Mouse (Mus musculus) intestine, embryonic 15.5 days (tissue): ENCODE results near the gene Pecam1. TPM values are rescaled to one million over a fixed set of nuclear protein-coding genes. Genes with fewer than 3 reads are reported as not detected.

Experiments
- ATAC-seq: fragments of 200-750 bp; cut with Nextera tagmentation; 2 replicates; pipeline ENCODE4 v1.8.0; 2017; ENCODE audit warnings: moderate TSS enrichment, moderate library complexity
- H3K27ac ChIP-seq: fragments of 300-500 bp; sonication (generic); 2 replicates; pipeline ENCODE4 v1.5.1; 2015; ENCODE audit warnings: mild to moderate bottlenecking, inconsistent platforms
- H3K27me3 ChIP-seq: fragments of 300-500 bp; sonication (generic); replicated peaks from 2 replicates; pipeline ENCODE4 v1.6.1; 2015; ENCODE audit warnings: inconsistent platforms
- H3K36me3 ChIP-seq: fragments of 300-500 bp; sonication (generic); 2 replicates; pipeline ENCODE4 v1.6.1; 2015; ENCODE audit warnings: inconsistent platforms
- H3K4me1 ChIP-seq: fragments of 300-500 bp; sonication (generic); replicated peaks from 2 replicates; pipeline ENCODE4 v1.6.1; 2015; ENCODE audit warnings: inconsistent platforms
- H3K4me2 ChIP-seq: fragments of 300-500 bp; sonication (generic); replicated peaks from 2 replicates; pipeline ENCODE4 v1.6.1; 2015; ENCODE audit warnings: mild to moderate bottlenecking, inconsistent platforms
- H3K4me3 ChIP-seq: fragments of 300-500 bp; sonication (generic); replicated peaks from 2 replicates; pipeline ENCODE4 v1.5.1; 2015; ENCODE audit warnings: inconsistent platforms
- H3K9ac ChIP-seq: fragments of 300-500 bp; sonication (generic); 2 replicates; pipeline ENCODE4 v1.6.1; 2015; ENCODE audit warnings: inconsistent platforms
- H3K9me3 ChIP-seq: fragments of 300-500 bp; sonication (generic); 2 replicates; pipeline ENCODE4 v1.6.1; 2016; ENCODE audit warnings: inconsistent platforms
- WGBS: fragments of 180-500 bp; shearing (Covaris S2); methylation state at CpG from one replicate; pipeline ENCODE4 v1.1.7; 2015; 5-methylcytosine and 5-hydroxymethylcytosine counted together
- polyA plus RNA-seq: library from polyadenylated mRNA; unstranded; fragments of >200 nt; fragmentation: Nextera tagmentation; extraction: Ambion mirVana; gene quantifications from 2 replicates; pipeline ENCODE4 v1.2.1, GENCODE M21; 2015

Gene Pecam1
- polyA plus RNA-seq, result 46.5 and 49.3 TPM in 2 replicates

DNA sequence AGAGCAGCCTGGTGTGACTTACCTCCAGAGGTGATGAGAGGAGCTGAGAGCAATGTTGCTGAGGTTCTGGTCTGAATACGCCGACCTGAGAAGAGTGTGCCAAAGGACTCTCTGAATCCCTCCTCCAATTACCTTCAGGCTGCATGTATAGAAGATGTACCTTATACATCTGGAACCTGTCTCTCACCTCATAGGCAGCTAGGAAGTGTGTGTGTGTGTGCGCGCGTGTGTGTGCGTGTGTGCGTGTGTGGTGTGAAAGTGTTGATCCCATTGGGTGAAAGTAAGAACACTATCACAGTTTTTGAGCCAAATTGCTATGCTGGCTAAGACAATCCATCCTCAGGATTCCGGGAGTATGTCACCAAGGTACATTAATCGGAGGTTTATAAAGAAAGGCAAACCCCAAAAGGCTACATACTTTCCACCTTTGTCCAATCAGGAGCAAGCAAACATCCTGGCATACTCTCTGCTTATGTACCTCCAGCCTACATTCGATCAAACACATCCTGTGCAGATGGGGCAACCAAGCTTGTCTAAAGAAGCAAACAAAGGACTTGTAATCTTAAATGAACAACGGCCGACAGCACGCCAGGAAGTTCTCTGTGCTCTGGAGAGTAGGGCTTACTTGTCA is at the start of gene Pecam1:
Gene Pecam1, minus strand, starts transcription at position 508 of the 631 bp plus-strand sequence.
- H3K4me1 ChIP-seq, result no peaks in the 10 kb centered on the region
- H3K27ac ChIP-seq, result no peak within 1 kb of the TSS
- no peak for ATAC-seq
- H3K9me3 ChIP-seq, result no peaks in the 10 kb centered on the region
- H3K27me3 ChIP-seq, result no peaks in the 10 kb centered on the region
- no peak within 1 kb of the TSS for H3K4me3 ChIP-seq
- H3K36me3 ChIP-seq, result no peaks in the 10 kb centered on the region
- WGBS, result 75% methylated on average over 13 of the region's 13 CpGs
- no peak within 1 kb of the TSS for H3K4me2 ChIP-seq
- no peak within 1 kb of the TSS for H3K9ac ChIP-seq

DNA sequence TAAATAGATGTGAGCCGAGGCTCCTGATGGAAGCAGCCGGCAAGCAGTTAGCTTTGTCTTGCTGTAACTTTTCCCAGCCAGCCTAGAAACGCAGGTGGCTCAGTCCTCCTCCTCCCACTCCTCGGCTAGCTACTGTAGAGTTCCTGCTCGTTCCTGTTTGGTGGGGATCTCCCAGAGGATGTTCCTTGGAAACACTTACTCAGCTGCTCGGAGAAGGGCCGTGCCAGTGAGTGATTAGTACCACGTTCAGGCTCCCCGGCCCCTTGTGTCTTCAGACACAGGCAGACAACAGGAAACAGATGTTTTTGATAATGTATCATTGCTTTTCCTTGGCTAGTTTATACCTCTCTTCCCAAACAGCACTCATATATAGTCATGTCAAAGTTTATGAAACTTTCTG is 45.3 kb upstream of the Pecam1 start:
- no peak overlapping the region for H3K4me2 ChIP-seq
- H3K36me3 ChIP-seq, result peaks cover 21% of the 10 kb centered on the region
- no peaks in the 10 kb centered on the region for H3K27me3 ChIP-seq
- no peaks in the 10 kb centered on the region for H3K9me3 ChIP-seq
- no peaks in the 10 kb centered on the region for H3K4me1 ChIP-seq
- 58% methylated on average over 9 of the region's 9 CpGs for whole genome bisulfite sequencing
- H3K9ac ChIP-seq, result no peak overlapping the region
- no peak overlapping the region for H3K27ac ChIP-seq
- no peak overlapping the region for H3K4me3 ChIP-seq
- ATAC-seq, result no peak; the same call in 1 of the 2 replicates

DNA sequence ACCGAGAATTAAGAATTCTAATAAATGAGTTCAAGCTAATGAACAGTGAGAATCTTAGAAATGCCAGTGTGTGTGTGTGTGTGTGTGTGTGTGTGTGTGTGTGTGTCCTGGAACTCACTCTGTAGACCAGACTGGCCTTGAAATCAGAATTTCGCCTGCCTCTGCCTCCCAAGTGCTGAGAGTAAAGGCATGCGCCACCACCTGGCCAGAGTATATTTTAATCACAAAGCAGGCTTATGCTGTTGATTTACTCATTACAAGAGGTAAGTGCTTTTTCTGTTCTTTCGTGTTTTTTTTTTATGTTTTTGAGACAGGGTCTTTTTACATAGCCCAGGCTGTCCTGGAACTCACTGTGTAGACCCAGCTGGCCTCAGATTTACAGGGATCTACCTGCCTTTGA is 43.4 kb upstream of the Pecam1 start:
- Histone ChIP-seq H3K4me1 (no peaks in the 10 kb centered on the region), H3K4me2 (no peak overlapping the region), H3K9ac (no peak overlapping the region), H3K4me3 (no peak overlapping the region), H3K9me3 (no peaks in the 10 kb centered on the region), H3K27ac (no peak overlapping the region), H3K27me3 (no peaks in the 10 kb centered on the region), H3K36me3 (peaks cover 18% of the 10 kb centered on the region)
- 76% methylated on average over 4 of the region's 4 CpGs for WGBS
- no peak for ATAC-seq

DNA sequence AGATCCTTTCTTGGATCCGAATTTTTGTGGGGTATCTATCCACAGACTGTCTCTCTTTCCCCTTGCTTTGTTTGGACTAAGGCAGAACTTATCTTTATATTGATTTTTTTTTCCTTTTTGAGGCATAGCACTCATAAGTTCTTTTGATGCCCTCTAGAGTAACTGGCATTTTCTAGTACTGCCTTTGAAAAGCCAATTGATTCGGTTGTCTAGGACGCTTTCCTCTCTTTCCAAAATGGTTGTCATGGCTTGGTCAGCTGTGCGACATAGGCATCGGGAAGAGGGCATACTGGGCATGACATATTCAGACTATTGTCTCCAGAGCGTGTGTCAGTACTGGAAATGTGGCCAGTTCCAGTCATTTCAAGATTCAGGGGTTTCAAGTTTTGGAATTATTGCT is 39.2 kb upstream of the Pecam1 start:
- no peak for ATAC-seq
- H3K9ac ChIP-seq, result peak overlapping the region; percentile 79
- 0% methylated on average over 6 of the region's 6 CpGs for WGBS

DNA sequence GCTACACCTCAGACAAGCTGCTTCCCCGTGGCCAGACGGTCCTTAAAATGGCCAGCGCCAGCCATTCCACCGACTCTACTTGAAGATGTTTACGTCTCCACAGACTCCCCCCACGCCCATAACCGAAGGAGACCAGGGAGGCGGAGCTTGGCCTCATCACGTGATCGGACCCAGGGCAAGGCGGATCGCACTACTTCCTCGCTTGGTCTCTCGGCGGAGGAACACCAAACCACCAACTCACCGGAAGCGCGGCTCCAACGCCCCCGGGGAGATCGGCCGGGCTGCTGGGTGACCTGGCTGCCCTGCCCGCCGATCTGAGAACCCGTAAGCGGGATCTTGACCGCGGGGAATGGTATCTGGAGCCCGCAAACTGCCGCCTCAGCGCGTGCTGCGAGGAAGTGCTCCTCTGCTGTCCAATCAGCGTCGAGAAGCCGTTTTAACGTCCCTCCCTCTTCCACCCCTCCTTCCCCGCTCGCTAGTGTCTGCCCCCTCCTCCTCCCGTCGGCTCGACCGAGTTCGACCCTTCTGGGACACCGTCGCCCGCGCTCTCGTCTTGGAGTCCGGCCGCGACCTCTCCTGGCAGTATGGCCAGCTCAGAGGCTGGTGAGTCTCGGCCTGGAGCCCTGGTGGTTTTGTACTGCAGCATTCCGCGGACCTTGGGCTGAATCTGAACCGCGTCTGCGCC is 38.5 kb upstream of the Pecam1 start, which contains the start of the genes Ddx5 and Cep95:
Gene Ddx5, minus strand, starts transcription at position 411 of the 685 bp plus-strand sequence.
Gene Cep95, plus strand, starts transcription at position 478 of the 685 bp plus-strand sequence.
- H3K9ac ChIP-seq, result peak within 1 kb of the TSS; percentile 96
- H3K36me3 ChIP-seq, result peaks cover 3% of the 10 kb centered on the region; the same call in 1 of the 2 replicates
- peaks cover 4% of the 10 kb centered on the region; the same call in 1 of the 2 replicates for H3K4me1 ChIP-seq
- H3K4me3 ChIP-seq, result peak within 1 kb of the TSS; percentile 88
- H3K4me2 ChIP-seq, result peak within 1 kb of the TSS; percentile 64
- H3K27me3 ChIP-seq, result no peaks in the 10 kb centered on the region
- ATAC-seq, result peak; percentile 94
- under 1% methylated on average over 58 of the region's 58 CpGs for WGBS
- H3K9me3 ChIP-seq, result no peaks in the 10 kb centered on the region
- H3K27ac ChIP-seq, result peak within 1 kb of the TSS; percentile 100

More for the DNA sequence above, 39.2 kb upstream of the Pecam1 start:
- Histone ChIP-seq H3K4me1 (peaks cover 4% of the 10 kb centered on the region; the same call in 1 of the 2 replicates), H3K36me3 (peaks cover 8% of the 10 kb centered on the region), H3K27me3 (no peaks in the 10 kb centered on the region), H3K9me3 (no peaks in the 10 kb centered on the region), H3K4me2 (peak overlapping the region; percentile 64), H3K27ac (peak overlapping the region; percentile 100), H3K4me3 (peak overlapping the region; percentile 88)

DNA sequence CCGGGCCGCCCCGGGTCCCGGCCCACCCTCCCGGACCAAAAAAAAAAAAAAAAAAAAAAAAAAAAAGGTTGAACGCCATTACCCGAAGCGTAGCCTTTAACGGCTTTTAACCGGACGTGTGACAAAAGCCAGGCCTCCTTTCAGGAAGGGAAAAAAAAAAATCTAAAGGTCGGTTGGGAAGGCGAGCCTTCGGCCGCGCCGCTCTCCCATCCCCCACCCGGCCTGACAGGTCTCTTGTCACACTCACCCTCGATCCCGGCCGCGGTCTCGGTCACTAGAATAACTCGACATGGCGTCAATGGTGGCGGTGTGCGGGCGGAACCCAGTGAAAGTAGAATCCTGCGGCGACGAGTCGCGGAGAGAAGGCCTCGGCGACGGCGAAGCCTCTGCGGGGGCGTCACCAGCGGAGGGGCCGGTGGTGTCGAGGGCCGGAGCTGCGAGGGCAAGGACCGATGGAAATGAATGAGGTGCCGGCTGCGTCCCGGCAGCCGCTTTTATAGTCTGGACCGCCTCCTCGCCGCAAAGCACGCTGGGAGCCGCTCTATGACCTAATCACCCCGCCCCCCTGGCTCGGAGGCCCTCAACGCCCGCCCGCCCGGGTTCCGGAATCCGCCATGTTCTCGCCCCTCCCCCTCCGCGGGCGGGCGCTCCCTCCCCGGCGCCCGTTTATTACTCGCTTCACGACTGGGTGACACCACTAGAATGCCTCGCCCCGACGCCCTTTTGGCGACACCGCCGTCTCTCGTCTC is 37.8 kb upstream of the Pecam1 start:
- H3K4me3 ChIP-seq, result peak overlapping the region; percentile 88
- no peaks in the 10 kb centered on the region for H3K27me3 ChIP-seq
- H3K4me2 ChIP-seq, result peak overlapping the region; percentile 64
- H3K27ac ChIP-seq, result peak overlapping the region; percentile 100
- no peaks in the 10 kb centered on the region for H3K9me3 ChIP-seq
- H3K4me1 ChIP-seq, result peaks cover 4% of the 10 kb centered on the region; the same call in 1 of the 2 replicates
- ATAC-seq, result peak; percentile 88
- H3K9ac ChIP-seq, result peak overlapping the region; percentile 96
- WGBS, result under 1% methylated on average over 79 of the region's 79 CpGs
- peaks cover 8% of the 10 kb centered on the region for H3K36me3 ChIP-seq

DNA sequence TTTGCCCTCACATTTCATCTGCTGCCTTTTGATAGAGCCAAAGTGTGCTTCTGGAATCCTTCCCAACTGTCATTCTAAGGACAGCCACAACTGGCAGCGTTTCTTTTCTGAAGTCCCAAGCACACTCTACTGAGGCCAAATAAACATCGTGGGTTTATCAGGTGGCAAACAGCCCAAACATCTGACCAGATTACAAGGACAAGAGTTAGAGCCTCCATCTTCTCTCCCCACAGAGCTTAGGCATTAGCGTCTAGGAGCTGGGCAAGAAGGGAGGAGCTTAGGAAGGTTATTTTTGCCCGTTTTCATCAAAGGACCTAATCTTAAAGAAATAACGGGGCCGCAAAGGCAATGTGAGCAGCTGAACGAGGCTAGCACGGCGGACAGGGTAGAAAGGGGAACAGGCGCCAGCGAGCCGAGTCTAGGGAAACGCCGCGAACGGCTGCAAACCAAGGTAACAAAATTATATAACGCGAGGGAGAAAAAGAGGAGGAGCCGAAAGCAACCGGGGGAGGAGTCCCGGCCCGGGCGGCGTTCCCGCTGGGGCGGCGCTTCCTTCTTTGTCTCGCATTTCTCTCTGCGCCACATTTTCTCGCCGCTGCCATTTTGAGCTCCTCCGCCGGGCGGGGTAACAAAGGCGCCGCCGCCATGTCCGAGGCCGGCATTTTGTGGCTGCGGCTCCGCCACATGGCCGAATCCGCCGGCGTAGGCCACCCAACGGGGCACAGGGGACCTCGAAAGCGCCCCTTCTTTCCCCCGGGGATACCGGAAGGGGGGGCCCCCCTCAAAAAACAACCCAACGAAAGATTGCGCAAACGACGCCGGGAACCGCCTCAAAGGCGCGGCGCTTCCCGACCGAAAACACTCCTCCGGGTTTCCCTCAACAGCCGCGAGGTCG is 37.0 kb upstream of the Pecam1 start:
- H3K27me3 ChIP-seq, result no peaks in the 10 kb centered on the region
- H3K9ac ChIP-seq, result peak overlapping the region; percentile 96
- under 1% methylated on average over 65 of the region's 65 CpGs for WGBS
- H3K9me3 ChIP-seq, result no peaks in the 10 kb centered on the region
- peak; percentile 29 for ATAC-seq
- peak overlapping the region; percentile 100 for H3K27ac ChIP-seq
- peak overlapping the region; percentile 88 for H3K4me3 ChIP-seq
- peak overlapping the region; percentile 67 for H3K4me2 ChIP-seq
- H3K36me3 ChIP-seq, result peaks cover 17% of the 10 kb centered on the region
- H3K4me1 ChIP-seq, result peaks cover 4% of the 10 kb centered on the region; the same call in 1 of the 2 replicates

DNA sequence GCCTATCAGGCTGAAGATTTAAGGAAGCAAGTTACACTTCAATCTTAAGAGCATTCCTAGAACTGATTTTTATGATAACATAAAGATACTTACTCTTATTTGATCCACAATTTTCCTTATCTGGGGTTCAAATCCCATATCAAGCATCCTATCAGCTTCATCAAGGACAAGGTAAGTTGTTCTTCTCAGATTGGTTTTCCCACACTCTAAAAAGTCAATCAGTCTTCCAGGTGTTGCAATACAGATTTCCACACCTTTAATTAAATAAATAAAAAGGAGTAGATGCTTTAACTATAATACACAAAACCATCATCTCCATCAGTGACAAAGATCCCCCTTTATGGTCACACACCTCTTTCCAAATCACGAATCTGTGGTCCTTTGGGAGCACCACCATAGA is 34.6 kb upstream of the Pecam1 start:
- no peak overlapping the region for H3K9ac ChIP-seq
- no peak overlapping the region for H3K4me3 ChIP-seq
- H3K27me3 ChIP-seq, result no peaks in the 10 kb centered on the region
- H3K4me2 ChIP-seq, result 0 out of 2 replicates have a peak overlapping the region, but pooled peaks have one; percentile 67
- peaks cover 6% of the 10 kb centered on the region; the same call in 1 of the 2 replicates for H3K4me1 ChIP-seq
- no peaks in the 10 kb centered on the region for H3K9me3 ChIP-seq
- H3K27ac ChIP-seq, result no peak overlapping the region
- 63% methylated on average over 1 of the region's 1 CpGs for WGBS
- ATAC-seq, result no peak
- H3K36me3 ChIP-seq, result peaks cover 19% of the 10 kb centered on the region

DNA sequence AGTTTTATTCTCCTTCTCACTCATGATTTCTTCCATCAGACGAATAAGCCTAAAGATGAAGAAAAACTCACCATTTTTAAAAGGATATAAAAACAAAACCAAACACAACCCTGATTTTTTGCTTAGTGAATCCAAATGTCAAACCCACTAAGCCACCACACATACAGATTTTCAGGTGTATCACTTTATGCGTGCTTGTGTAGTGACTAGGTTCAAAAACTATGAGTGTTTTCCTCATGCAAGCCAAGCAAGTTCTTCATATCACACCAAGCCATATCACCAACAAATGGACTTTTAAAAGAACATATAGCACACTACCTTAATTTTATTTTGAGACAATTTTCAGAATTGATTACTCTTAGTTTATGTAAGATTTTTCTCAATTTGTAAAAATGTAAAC is 34.0 kb upstream of the Pecam1 start:
- Histone ChIP-seq H3K36me3 (peaks cover 19% of the 10 kb centered on the region), H3K4me1 (peaks cover 7% of the 10 kb centered on the region; the same call in 1 of the 2 replicates), H3K9me3 (no peaks in the 10 kb centered on the region), H3K27me3 (no peaks in the 10 kb centered on the region), H3K27ac (no peak overlapping the region), H3K9ac (no peak overlapping the region), H3K4me3 (no peak overlapping the region), H3K4me2 (no peak overlapping the region)
- ATAC-seq, result no peak
- whole genome bisulfite sequencing, result 87% methylated on average over 2 of the region's 2 CpGs

DNA sequence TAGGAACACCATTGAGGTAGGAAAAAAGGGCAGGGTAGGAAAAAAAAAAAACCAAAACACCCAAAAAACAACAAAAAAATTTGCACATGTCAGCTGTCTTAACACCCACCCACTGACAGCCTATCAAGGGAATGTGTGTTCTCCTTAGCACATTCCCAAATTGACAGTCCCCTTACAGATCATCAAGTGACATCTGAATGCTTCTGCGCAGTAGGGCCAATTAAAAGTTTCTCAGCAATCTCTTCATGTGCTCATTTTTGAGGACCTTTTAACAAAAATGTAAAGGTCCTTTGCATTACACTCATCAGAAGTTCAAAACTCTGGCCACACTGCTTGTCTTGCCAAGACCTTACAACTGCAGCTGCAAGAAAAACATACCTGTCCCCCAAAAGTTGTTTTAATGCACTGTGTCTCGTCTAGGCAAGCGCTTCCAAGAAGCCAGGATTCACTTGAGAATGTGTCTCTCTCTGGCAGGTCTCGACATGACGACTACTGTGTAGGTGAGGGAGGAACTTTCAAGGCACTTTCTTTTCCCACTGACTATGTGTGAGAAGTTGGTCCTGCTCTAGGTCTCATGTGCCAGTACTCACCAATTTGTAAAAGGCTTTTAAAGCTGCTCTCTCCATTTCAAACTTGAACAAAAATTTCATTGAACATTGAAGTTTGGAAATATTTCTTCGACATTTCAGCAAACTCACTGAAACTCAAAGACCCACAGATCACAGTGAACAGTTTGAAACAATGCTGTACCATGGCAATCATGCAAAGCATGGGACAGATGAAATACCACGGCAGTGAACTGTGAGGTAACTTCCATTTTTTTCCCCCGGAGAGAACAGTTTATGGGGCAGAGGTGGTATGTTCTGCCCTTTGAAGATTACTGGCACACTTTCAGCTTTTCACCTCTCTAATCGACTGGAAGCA is 32.7 kb upstream of the Pecam1 start:
- Histone ChIP-seq H3K27me3 (no peaks in the 10 kb centered on the region), H3K4me2 (no peak overlapping the region), H3K4me1 (peaks cover 7% of the 10 kb centered on the region; the same call in 1 of the 2 replicates), H3K9ac (no peak overlapping the region), H3K36me3 (peaks cover 19% of the 10 kb centered on the region), H3K9me3 (no peaks in the 10 kb centered on the region), H3K27ac (no peak overlapping the region), H3K4me3 (no peak overlapping the region)
- WGBS, result 78% methylated on average over 9 of the region's 9 CpGs
- ATAC-seq, result no peak
